Mouse (Mus musculus) regulatory T cell (primary cell): ENCODE measurements at regions not wholly inside any gene's neighbourhood (a gene's known extent, or its start where the extent isn't known, plus 50 kb on each side); places are given as distances from the start of the nearest gene placed in this dataset.

Source experiments
- in situ Hi-C: fragments of 300-600 bp; cut with MboI, MseI; formaldehyde crosslinking; loops from one replicate; pipeline ENCODE4 v1.15.1; 2025; ENCODE audit warnings: high pct_unique_total_duplicates

GRCm38 (mm10) chr4:91596619-91597018 is 196.0 kb upstream of the Elavl2 start:
- in situ Hi-C loops, result no loop called here

GRCm38 (mm10) chr4:91595766-91596165 is 195.2 kb upstream of the Elavl2 start:
- in situ Hi-C loops, result no loop called here

- in situ Hi-C loops, result no loop called here
These were observed 189.2 kb upstream of the Elavl2 start for GRCm38 (mm10) chr4:91589779-91590178.

- in situ Hi-C loops, result no loop called here
These were observed 187.0 kb upstream of the Elavl2 start for GRCm38 (mm10) chr4:91587541-91588059.

- in situ Hi-C loops, result no loop called here
These were observed 182.4 kb upstream of the Elavl2 start for GRCm38 (mm10) chr4:91583035-91583434.

- in situ Hi-C loops, result no loop called here
These were observed 156.9 kb upstream of the Elavl2 start for GRCm38 (mm10) chr4:91557452-91557851.

DNA sequence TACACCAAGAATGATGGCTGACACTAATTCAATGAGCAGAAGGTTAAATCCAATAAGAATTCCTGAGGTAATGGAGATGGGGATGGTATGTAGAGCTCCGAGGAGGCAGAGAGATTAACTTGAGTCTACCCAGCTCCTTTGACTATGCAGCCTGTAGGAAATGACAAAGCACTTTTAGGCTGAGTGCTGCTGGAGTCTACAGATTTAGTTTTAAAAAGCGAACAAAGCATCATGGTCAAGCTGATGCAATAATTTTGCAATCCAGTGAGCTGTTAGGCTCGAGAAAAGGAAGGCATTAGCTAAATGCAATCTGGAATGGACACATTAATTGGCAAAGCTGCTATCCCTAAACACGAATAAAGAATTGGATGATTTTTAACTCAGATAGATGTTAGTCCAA is 156.4 kb upstream of the Elavl2 start:
- in situ Hi-C loops, result no loop called here

DNA sequence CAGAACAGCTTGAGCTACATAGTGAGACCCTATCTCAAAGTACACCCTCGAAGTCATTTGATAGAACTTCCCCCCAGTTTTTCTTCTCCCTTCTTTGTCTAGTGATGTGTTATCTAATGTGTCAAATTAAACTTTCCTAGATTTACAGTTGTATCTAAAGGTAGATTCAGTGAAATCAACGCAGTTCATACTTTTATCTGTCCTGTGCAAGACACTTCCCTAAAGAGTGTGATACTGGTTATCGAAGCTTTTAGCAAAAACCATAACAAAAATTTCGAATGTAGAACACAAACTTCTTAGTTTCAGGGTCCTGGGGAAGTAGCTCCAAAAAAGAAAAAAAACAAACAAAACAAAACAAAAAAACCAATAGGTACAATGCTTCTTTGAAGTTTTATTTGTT is 123.8 kb upstream of the Elavl2 start:
- in situ Hi-C loops, result loop anchor here (5.0 kb wide), 1 partner anchor 103 kb away; no protein-coding TSS in a partner anchor

- in situ Hi-C loops, result no loop called here
These were observed 111.0 kb upstream of the Elavl2 start for GRCm38 (mm10) chr4:91511543-91511942.

DNA sequence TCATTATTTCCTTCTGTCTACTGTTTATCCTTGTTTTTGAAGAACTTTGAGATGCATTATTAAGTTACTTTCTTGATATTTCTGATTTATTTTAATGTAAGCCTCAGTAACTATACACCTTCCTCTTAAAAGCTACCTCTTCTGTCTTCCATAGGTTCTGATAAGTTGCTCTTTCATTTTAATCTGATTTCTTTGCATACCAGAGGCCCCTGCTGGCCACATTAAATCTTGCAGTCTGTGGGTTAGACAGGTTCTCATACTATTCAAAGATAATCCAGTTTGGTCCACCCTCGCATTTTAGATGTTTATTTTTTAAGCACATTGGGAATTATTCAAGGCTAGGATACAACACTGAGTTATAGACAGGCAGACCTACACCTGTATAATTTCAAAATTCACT is 109.4 kb upstream of the Elavl2 start:
- in situ Hi-C loops, result no loop called here

GRCm38 (mm10) chr4:91503273-91503672 is 102.7 kb upstream of the Elavl2 start:
- in situ Hi-C loops, result no loop called here

DNA sequence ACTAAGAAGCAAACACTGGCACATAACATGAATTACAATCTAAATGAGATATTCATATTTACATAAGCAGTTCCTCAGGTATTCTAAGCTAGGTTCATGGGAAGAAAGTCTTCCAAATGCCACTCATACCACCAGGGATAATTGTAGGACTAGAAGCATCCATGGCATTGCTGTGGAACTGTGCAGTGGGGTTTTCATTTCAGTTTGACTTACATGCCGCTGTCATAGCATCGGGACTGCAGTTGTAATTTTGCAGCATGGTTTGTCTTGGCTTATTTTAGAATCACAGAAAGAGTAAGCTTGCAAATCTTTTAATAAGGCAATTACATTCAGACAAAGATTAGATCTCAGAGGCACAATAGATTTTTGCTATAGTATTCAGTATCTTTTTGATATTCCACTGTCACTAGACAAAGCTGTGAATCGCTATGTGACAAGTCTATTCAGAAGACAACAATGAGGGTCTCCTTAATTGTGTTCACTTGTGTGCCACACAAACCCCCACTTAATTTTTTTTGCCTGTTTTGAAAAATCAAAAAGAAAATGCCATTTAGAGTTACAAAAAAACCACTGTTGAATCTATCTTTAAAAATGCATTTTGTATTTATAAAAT is 81.4 kb upstream of the Elavl2 start:
- in situ Hi-C loops, result no loop called here
